Mouse (Mus musculus): Measurements from ENCODE around the gene Pdss2.

DNA sequence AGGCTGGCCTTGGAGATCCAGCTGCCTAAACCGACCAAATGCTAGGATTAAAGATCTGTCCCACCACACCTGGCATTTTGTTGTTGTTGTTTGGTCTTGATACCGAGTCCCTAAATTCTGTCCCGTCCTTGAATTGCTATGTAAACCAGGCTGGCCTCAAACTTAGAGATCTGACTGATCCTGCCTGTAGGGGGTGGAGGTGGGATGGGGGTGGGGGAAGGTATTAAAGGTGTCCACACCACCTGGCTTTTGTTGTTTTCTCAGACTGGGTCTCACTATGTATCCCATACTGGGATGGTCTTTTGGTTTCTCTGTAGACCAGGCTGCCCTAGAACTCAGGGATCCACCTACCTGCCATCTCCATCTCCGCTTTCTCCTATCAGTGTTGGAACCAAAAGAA lies 259.9 kb downstream of the Pdss2 start:
- no peak for TF ChIP-seq EP300 (IDR thresholded peaks at IDR 0.05; ENCODE audit: low read depth)
- TF ChIP-seq CTCF (IDR thresholded peaks at IDR 0.05; ENCODE audit: low read depth), result 0 out of 2 replicates have a peak, but pooled peaks have one; percentile 11

Measured in liver, embryonic 14.5 days (tissue).